Mouse (Mus musculus): ENCODE measurements around the gene Dmrtc2. TPM values are rescaled to one million over a fixed set of nuclear protein-coding genes. Genes with fewer than 3 reads are reported as not detected.
"Not testable (repeated sequence)": the region's sequence is repeated elsewhere in the genome, so short reads cannot be mapped to it uniquely, and the experiment has no call there.

Gene Dmrtc2
- polyA plus RNA-seq (2014; fragmentation: Nextera tagmentation; extraction: Ambion mirVana): not detected in 2 replicates

DNA sequence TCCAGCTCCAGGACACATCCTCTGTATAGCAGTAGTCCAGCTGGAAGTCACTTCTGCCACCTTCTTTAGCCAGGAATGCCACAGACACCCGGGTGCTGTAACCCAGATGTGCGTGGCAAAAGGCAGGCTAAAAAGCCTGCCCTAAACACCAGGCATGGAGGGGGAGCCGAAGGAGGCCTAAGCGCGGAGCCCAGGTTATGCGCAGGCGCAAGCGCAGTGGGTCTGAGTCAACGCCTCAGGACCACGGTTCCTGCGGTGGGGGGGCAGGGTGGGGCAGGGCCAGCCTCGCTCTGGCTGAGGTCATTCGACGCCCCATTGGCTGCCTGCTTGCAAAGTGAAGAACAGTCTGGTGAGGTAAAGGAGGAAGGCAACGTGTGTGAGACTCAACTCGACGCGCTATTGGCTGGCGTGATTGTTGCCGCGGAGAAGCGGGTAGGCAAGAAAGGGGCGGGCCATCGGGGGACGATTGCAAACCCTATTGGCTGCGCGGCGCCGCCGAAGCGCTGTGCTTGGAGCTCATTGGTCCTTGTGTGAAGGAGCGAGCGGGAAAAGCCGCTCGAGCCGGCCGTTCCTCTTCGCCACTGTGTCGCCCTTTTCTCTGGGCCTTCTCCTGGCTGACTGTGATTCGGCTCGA lies at the start of gene Dmrtc2, which contains the start of gene Lypd4:
Dmrtc2 (plus strand) TSS at position 526 of the 634 bp plus-strand sequence.
Lypd4 (minus strand) TSS at position 410 of the 634 bp plus-strand sequence.
- H3K9me3 ChIP-seq (replicated peaks; ENCODE audit: control insufficient read depth, low read length): no peaks in the 10 kb centered on the region
- WGBS (ENCODE audit: insufficient replicate concordance): 44% methylated on average over 41 of the region's 41 CpGs
- no peaks in the 10 kb centered on the region for H3K4me1 ChIP-seq (ENCODE audit: control insufficient read depth, insufficient read depth, low read length)
- H3K4me2 ChIP-seq: no peak within 1 kb of the TSS
- no peak within 1 kb of the TSS for H3K4me3 ChIP-seq (ENCODE audit: low read depth, low read length)
- peaks cover 28% of the 10 kb centered on the region for H3K27me3 ChIP-seq (ENCODE audit: control insufficient read depth, insufficient read depth, low read length)
- H3K9ac ChIP-seq (ENCODE audit: low read depth, low read length): no peak within 1 kb of the TSS
- no peaks in the 10 kb centered on the region for H3K36me3 ChIP-seq (ENCODE audit: control insufficient read depth, insufficient read depth, low read length)
- no peak within 1 kb of the TSS for H3K27ac ChIP-seq (ENCODE audit: low read depth, low read length)
- no peak for ATAC-seq (replicated peaks; ENCODE audit: insufficient number of reproducible peaks, low FRiP score, low TSS enrichment)

DNA sequence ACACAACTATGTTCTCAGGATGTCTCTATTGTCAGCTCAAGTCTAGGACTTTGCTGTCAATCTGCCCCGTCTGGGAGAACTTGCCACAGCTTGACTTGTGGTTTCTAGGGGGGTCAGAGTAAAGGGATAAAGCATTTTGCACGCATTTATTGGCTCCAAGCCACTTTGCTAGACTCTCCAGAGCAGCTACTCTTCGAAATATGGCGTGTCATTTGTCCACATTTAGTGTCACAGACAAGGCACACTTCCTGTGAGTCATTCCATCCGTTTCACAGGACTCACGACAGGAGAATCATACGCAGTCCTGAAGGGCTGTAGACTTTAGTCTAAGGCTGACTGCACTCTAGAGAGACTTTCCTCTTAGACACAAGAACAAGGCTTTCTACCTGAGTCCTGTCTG lies 45.4 kb upstream of the Dmrtc2 start:
- Histone ChIP-seq H3K27ac (ENCODE audit: low read depth, low read length) (no peak overlapping the region), H3K4me1 (ENCODE audit: control insufficient read depth, insufficient read depth, low read length) (no peaks in the 10 kb centered on the region), H3K4me2 (no peak overlapping the region), H3K4me3 (ENCODE audit: low read depth, low read length) (no peak overlapping the region), H3K36me3 (ENCODE audit: control insufficient read depth, insufficient read depth, low read length) (no peaks in the 10 kb centered on the region), H3K9me3 (replicated peaks; ENCODE audit: control insufficient read depth, low read length) (no peaks in the 10 kb centered on the region), H3K27me3 (ENCODE audit: control insufficient read depth, insufficient read depth, low read length) (no peaks in the 10 kb centered on the region), H3K9ac (ENCODE audit: low read depth, low read length) (no peak overlapping the region)
- ATAC-seq (replicated peaks; ENCODE audit: insufficient number of reproducible peaks, low FRiP score, low TSS enrichment): no peak
- WGBS (ENCODE audit: insufficient replicate concordance): 62% methylated on average over 7 of the region's 7 CpGs

DNA sequence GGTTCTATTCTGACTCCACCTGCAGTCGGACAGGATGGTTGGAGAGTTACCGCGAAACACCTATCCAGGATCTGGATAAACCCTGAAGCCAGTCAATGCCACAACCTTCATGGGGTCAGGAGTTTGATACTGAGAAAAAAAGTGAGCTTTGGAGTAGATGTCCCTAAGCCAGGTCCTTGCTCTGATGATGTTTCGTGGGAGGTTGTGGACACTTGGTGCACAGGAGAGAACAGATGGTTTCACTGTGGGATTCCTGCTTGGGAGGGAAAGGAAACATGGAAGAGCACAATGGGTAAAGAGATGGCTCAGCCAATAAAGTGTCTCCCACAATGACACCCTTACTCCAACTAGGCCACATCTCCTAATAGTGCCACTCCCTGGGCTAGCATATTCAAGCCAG lies 42.7 kb upstream of the Dmrtc2 start:
- Histone ChIP-seq H3K4me3 (ENCODE audit: low read depth, low read length) (no peak overlapping the region), H3K4me1 (ENCODE audit: control insufficient read depth, insufficient read depth, low read length) (no peaks in the 10 kb centered on the region), H3K4me2 (no peak overlapping the region), H3K27ac (ENCODE audit: low read depth, low read length) (no peak overlapping the region), H3K9me3 (replicated peaks; ENCODE audit: control insufficient read depth, low read length) (no peaks in the 10 kb centered on the region; the same call in 1 of the 2 replicates), H3K36me3 (ENCODE audit: control insufficient read depth, insufficient read depth, low read length) (no peaks in the 10 kb centered on the region), H3K9ac (ENCODE audit: low read depth, low read length) (no peak overlapping the region), H3K27me3 (ENCODE audit: control insufficient read depth, insufficient read depth, low read length) (no peaks in the 10 kb centered on the region)
- ATAC-seq (replicated peaks; ENCODE audit: insufficient number of reproducible peaks, low FRiP score, low TSS enrichment): no peak
- WGBS (ENCODE audit: insufficient replicate concordance): 85% methylated on average over 4 of the region's 4 CpGs

DNA sequence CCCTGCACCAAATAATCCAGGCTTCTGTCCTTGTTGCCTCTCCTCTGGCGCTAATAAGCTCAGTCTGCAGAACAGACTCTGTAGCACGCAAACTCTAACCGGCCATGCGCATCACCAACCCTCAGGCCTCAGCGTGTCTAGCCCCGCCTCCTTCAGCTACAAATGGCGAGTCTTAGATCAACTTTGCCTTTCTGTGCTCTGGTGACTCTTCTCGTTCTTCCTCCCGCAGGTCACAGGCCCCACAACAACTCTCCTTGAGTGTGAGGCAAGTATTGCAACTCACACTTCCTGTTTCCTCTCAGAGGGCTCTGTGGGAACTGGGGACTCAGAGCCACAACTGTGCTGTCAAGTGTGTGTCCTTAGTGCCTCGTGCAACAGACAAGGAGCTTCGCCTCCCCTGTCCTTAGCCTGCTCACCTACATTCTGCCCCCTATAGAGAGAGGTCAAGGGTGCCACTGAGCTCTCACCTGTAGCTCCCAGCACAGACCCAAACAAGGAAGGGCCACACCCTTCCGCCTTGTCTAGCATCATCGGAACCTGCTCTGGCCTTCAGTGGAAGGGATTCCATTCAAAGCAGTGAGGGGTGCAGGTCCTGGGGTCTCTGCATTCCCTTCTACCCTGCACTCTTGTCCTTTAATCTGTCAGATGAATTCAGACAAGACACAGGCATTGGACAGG lies 31.0 kb upstream of the Dmrtc2 start:
- not testable (repeated sequence) for H3K4me2 ChIP-seq; H3K9ac ChIP-seq (ENCODE audit: low read depth, low read length); H3K27ac ChIP-seq (ENCODE audit: low read depth, low read length); H3K36me3 ChIP-seq (ENCODE audit: control insufficient read depth, insufficient read depth, low read length); H3K4me1 ChIP-seq (ENCODE audit: control insufficient read depth, insufficient read depth, low read length); H3K27me3 ChIP-seq (ENCODE audit: control insufficient read depth, insufficient read depth, low read length); H3K9me3 ChIP-seq (replicated peaks; ENCODE audit: control insufficient read depth, low read length); H3K4me3 ChIP-seq (ENCODE audit: low read depth, low read length); ATAC-seq (replicated peaks; ENCODE audit: insufficient number of reproducible peaks, low FRiP score, low TSS enrichment)
- 61% methylated on average over 11 of the region's 13 CpGs for WGBS (ENCODE audit: insufficient replicate concordance)

DNA sequence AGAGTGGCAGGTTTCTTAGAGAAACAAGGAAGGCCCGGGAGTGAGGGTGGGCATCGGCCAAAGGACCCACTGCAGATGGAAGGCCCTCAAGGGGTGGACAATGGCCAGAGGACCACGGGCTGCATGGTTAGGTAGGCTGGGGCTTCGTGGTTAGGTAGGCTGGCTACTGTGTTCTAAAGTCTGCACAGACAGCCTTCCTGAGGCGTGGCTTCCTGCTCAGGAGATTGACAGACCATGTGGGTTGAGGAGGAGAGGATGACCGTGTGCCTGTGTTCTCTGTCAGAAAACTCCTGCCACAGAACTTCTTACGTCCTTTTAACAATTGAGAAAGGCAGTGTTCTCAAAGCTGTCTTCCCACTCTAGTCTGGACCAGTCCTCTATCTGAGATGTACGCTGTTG lies 30.4 kb upstream of the Dmrtc2 start:
- ATAC-seq (replicated peaks; ENCODE audit: insufficient number of reproducible peaks, low FRiP score, low TSS enrichment): no peak
- H3K27ac ChIP-seq (ENCODE audit: low read depth, low read length): no peak overlapping the region
- 71% methylated on average over 8 of the region's 8 CpGs for WGBS (ENCODE audit: insufficient replicate concordance)
- no peak overlapping the region for H3K4me3 ChIP-seq (ENCODE audit: low read depth, low read length)
- H3K27me3 ChIP-seq (ENCODE audit: control insufficient read depth, insufficient read depth, low read length): no peaks in the 10 kb centered on the region
- no peak overlapping the region for H3K4me2 ChIP-seq
- H3K9me3 ChIP-seq (replicated peaks; ENCODE audit: control insufficient read depth, low read length): no peaks in the 10 kb centered on the region
- H3K9ac ChIP-seq (ENCODE audit: low read depth, low read length): no peak overlapping the region
- no peaks in the 10 kb centered on the region for H3K36me3 ChIP-seq (ENCODE audit: control insufficient read depth, insufficient read depth, low read length)
- no peaks in the 10 kb centered on the region for H3K4me1 ChIP-seq (ENCODE audit: control insufficient read depth, insufficient read depth, low read length)

DNA sequence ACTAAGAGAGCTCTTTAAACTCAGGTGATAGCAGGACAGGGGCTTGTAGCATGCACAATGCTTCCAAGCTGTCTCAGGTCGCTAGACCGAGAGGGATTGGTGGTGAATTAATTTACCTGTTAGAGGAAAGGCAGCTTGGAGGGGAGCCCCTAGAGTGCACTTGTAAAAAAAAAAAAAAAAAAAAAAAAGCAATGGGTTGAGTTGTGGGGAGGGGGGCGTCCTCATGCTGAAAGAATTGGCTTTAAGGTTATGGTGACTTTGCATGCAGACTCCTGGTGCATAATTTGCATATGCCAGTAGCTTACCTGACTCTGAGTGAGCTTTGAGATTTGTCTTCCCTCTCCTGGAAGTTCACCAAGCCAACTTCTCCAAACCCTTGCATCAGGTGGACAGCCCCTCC lies 29.5 kb upstream of the Dmrtc2 start:
- Histone ChIP-seq H3K4me1 (ENCODE audit: control insufficient read depth, insufficient read depth, low read length) (no peaks in the 10 kb centered on the region), H3K9ac (ENCODE audit: low read depth, low read length) (no peak overlapping the region), H3K36me3 (ENCODE audit: control insufficient read depth, insufficient read depth, low read length) (no peaks in the 10 kb centered on the region), H3K4me3 (ENCODE audit: low read depth, low read length) (no peak overlapping the region), H3K27ac (ENCODE audit: low read depth, low read length) (no peak overlapping the region), H3K4me2 (no peak overlapping the region), H3K27me3 (ENCODE audit: control insufficient read depth, insufficient read depth, low read length) (no peaks in the 10 kb centered on the region), H3K9me3 (replicated peaks; ENCODE audit: control insufficient read depth, low read length) (no peaks in the 10 kb centered on the region)
- WGBS (ENCODE audit: insufficient replicate concordance): 50% methylated on average over 3 of the region's 3 CpGs
- no peak for ATAC-seq (replicated peaks; ENCODE audit: insufficient number of reproducible peaks, low FRiP score, low TSS enrichment)

DNA sequence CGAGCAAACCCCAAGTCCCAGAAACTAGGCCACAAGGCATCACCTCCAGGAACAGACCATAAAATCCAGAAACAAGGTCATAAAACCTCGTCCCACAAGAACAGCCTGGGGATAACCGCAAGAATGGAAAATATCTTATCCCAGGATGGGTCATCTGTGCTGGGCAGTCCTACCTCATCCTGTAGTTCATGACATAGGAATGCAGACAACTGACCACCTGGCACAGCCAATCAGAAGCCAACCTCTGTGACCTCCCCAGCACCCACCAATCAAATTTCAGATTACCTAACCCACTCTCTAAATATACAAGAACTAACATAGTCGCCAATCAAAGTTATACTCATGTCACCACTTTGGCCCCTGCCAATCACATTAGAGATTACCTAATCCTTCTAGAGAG lies 28.8 kb upstream of the Dmrtc2 start:
- Histone ChIP-seq H3K4me2 (no peak overlapping the region), H3K4me3 (ENCODE audit: low read depth, low read length) (no peak overlapping the region), H3K9me3 (replicated peaks; ENCODE audit: control insufficient read depth, low read length) (no peaks in the 10 kb centered on the region), H3K9ac (ENCODE audit: low read depth, low read length) (no peak overlapping the region), H3K4me1 (ENCODE audit: control insufficient read depth, insufficient read depth, low read length) (no peaks in the 10 kb centered on the region), H3K27ac (ENCODE audit: low read depth, low read length) (no peak overlapping the region), H3K27me3 (ENCODE audit: control insufficient read depth, insufficient read depth, low read length) (no peaks in the 10 kb centered on the region), H3K36me3 (ENCODE audit: control insufficient read depth, insufficient read depth, low read length) (no peaks in the 10 kb centered on the region)
- 73% methylated on average over 4 of the region's 4 CpGs for WGBS (ENCODE audit: insufficient replicate concordance)
- no peak for ATAC-seq (replicated peaks; ENCODE audit: insufficient number of reproducible peaks, low FRiP score, low TSS enrichment)

DNA sequence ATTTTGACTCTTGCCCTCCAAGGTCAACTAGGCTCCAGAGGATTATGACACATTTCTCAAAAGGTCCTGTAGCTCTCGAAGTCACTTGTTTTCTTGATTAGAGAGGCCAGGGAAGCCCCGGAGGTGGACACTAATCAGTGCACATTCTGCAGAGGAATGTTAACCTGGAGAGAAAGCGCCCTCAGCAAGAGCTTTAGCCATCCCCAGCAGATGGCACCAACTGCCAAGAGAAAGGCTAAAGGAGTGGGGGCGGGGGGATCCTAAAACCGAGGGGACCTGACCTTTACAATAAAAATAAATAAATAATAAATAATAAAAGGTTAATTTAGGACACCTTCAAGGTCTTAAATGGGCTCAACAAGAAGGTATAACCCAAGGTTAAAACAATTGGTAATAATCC lies 25.7 kb upstream of the Dmrtc2 start:
- Histone ChIP-seq H3K9ac (ENCODE audit: low read depth, low read length) (no peak overlapping the region), H3K4me3 (ENCODE audit: low read depth, low read length) (no peak overlapping the region), H3K27ac (ENCODE audit: low read depth, low read length) (no peak overlapping the region), H3K36me3 (ENCODE audit: control insufficient read depth, insufficient read depth, low read length) (no peaks in the 10 kb centered on the region), H3K4me2 (no peak overlapping the region), H3K27me3 (ENCODE audit: control insufficient read depth, insufficient read depth, low read length) (no peaks in the 10 kb centered on the region), H3K9me3 (replicated peaks; ENCODE audit: control insufficient read depth, low read length) (no peaks in the 10 kb centered on the region), H3K4me1 (ENCODE audit: control insufficient read depth, insufficient read depth, low read length) (no peaks in the 10 kb centered on the region)
- WGBS (ENCODE audit: insufficient replicate concordance): 29% methylated on average over 5 of the region's 5 CpGs
- ATAC-seq (replicated peaks; ENCODE audit: insufficient number of reproducible peaks, low FRiP score, low TSS enrichment): no peak

DNA sequence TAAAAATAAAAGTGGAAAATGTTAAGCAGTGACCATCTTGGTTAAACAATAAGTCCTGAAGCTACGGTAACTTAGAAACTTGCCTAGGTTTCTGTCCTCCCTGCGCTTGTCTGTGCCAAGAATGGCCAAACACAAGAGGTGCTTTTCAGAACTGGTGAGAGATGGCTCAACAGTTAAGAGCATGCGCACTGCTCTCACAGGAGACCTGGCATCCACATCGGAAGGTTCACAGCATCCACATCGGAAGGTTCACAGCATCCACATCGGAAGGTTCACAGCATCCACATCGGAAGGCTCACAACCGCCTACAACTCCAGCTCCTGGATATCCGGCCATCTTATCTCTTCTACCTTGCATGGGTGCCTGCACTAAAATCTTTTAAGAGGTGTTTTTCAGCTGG lies 24.7 kb upstream of the Dmrtc2 start:
- no peaks in the 10 kb centered on the region for H3K27me3 ChIP-seq (ENCODE audit: control insufficient read depth, insufficient read depth, low read length)
- 76% methylated on average over 9 of the region's 9 CpGs for WGBS (ENCODE audit: insufficient replicate concordance)
- H3K4me3 ChIP-seq (ENCODE audit: low read depth, low read length): no peak overlapping the region
- no peak for ATAC-seq (replicated peaks; ENCODE audit: insufficient number of reproducible peaks, low FRiP score, low TSS enrichment)
- H3K9ac ChIP-seq (ENCODE audit: low read depth, low read length): no peak overlapping the region
- no peaks in the 10 kb centered on the region for H3K9me3 ChIP-seq (replicated peaks; ENCODE audit: control insufficient read depth, low read length)
- no peak overlapping the region for H3K27ac ChIP-seq (ENCODE audit: low read depth, low read length)
- H3K36me3 ChIP-seq (ENCODE audit: control insufficient read depth, insufficient read depth, low read length): no peaks in the 10 kb centered on the region
- H3K4me1 ChIP-seq (ENCODE audit: control insufficient read depth, insufficient read depth, low read length): no peaks in the 10 kb centered on the region
- no peak overlapping the region for H3K4me2 ChIP-seq

Data from heart, embryonic 11.5 days (tissue).